Mouse (Mus musculus): ENCODE results near the gene Gm21976.

GRCm38 (mm10) chr13:98297883-98298482 is 18.3 kb downstream of the Gm21976 start:
- no peak for TF ChIP-seq E2F4 (IDR thresholded peaks at IDR 0.05; ENCODE audit: insufficient read depth)
- no peak for TF ChIP-seq USF1 (IDR thresholded peaks at IDR 0.05; ENCODE audit: low read depth)
- TF ChIP-seq POLR2A (IDR thresholded peaks at IDR 0.05; ENCODE audit: insufficient read length, low read depth), result no peak
- no peak for TF ChIP-seq MAX (IDR thresholded peaks at IDR 0.05; ENCODE audit: low read depth)
- no peak for TF ChIP-seq TCF12 (IDR thresholded peaks at IDR 0.05; ENCODE audit: insufficient read depth, poor library complexity, severe bottlenecking)
- TF ChIP-seq MYOG (IDR thresholded peaks at IDR 0.05; ENCODE audit: control insufficient read depth in 1 of 3, insufficient read depth in 1 of 3, insufficient read length in 2 of 3, low read depth in 2 of 3), result no peak
- no peak for TF ChIP-seq REST (IDR thresholded peaks at IDR 0.05; ENCODE audit: insufficient read depth, insufficient read length)
- TF ChIP-seq POLR2AphosphoS2 (IDR thresholded peaks at IDR 0.05; ENCODE audit: insufficient read length, low read depth), result no peak
- no peak for TF ChIP-seq SRF (IDR thresholded peaks at IDR 0.05; ENCODE audit: control insufficient read depth, insufficient read length, low read depth)
- no peak for TF ChIP-seq CEBPB (IDR thresholded peaks at IDR 0.05; ENCODE audit: insufficient read depth, poor library complexity, severe bottlenecking)
